Mouse (Mus musculus): ENCODE data around the gene Kif1c.

DNA sequence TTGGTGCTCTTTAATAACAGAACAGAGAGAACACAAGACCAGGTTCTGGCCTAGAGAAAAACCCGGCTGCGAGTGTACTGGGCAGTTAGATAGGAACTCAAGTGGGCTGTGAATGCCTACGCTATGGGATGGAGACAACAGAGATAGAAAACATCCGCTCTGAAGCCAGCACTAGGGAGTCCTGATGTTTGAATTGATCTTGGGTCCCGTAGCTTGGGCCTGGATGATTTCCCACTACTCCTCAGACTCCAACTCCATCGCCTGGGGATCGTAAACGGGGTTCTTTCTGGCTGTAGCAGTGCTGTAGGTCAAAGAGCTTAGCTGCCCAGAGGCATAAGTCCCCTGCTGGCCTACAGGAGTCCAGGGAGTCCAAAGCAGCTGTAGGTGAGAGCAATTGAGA lies 12.0 kb upstream of the Kif1c start:
- TF ChIP-seq GATA1 (IDR thresholded peaks at IDR 0.05; ENCODE audit: borderline replicate concordance, low read length) (no peak), FLI1 (IDR thresholded peaks at IDR 0.05; ENCODE audit: low read length) (no peak)

Data from megakaryocyte, embryonic 14.5 days (primary cell).